Mouse (Mus musculus) lung, postnatal 0 days (tissue): ENCODE measurements at regions not wholly inside any gene's neighbourhood (a gene's known extent, or its start where the extent isn't known, plus 50 kb on each side); places are given as distances from the start of the nearest gene placed in this dataset.
A peak's percentile ranks its signal among the peaks of the same experiment; 100 is the strongest.

ENCODE experiments used
- ATAC-seq: fragments of 200-750 bp; cut with Nextera tagmentation; 2 replicates; pipeline ENCODE4 v1.8.0; 2017; ENCODE audit warnings: moderate library complexity
- DNase-seq: peaks from one replicate; pipeline ENCODE4 v3.0.0-alpha.2; 2016; ENCODE audit warnings: low spot score
- H3K27ac ChIP-seq: fragments of 300-500 bp; sonication (generic); 2 replicates; pipeline ENCODE4 v1.5.1; 2014; ENCODE audit warnings: antibody characterized with exemption, mild to moderate bottlenecking, low read length, mixed read lengths
- H3K27me3 ChIP-seq: fragments of 300-500 bp; sonication (generic); replicated peaks from 2 replicates; pipeline ENCODE4 v1.6.1; 2014; ENCODE audit warnings: low read length, mixed read lengths; ENCODE audit not compliant: insufficient read depth
- H3K36me3 ChIP-seq: fragments of 300-500 bp; sonication (generic); 2 replicates; pipeline ENCODE4 v1.6.1; 2014; ENCODE audit warnings: low read length, mixed read lengths; ENCODE audit not compliant: insufficient read depth
- H3K4me1 ChIP-seq: fragments of 300-500 bp; sonication (generic); 2 replicates; pipeline ENCODE4 v1.6.1; 2014; ENCODE audit warnings: antibody characterized with exemption, low read depth, low read length, mixed read lengths; ENCODE audit not compliant: insufficient read depth
- H3K4me2 ChIP-seq: fragments of 300-500 bp; sonication (generic); replicated peaks from 2 replicates; pipeline ENCODE4 v1.6.1; 2014; ENCODE audit warnings: low read depth, mild to moderate bottlenecking, low read length, moderate library complexity, mixed read lengths
- H3K4me3 ChIP-seq: fragments of 300-500 bp; sonication (generic); 2 replicates; pipeline ENCODE4 v1.5.1; 2014; ENCODE audit warnings: low read depth, low read length
- H3K9ac ChIP-seq: fragments of 300-500 bp; sonication (generic); replicated peaks from 2 replicates; pipeline ENCODE4 v1.6.1; 2014; ENCODE audit warnings: low read depth, mild to moderate bottlenecking
- H3K9me3 ChIP-seq: fragments of 300-500 bp; sonication (generic); 2 replicates; pipeline ENCODE4 v1.6.1; 2016; ENCODE audit warnings: low read length, mixed read lengths
- CTCF ChIP-seq: IDR thresholded peaks from 2 replicates; pipeline ENCODE4 v1.5.1; 2016; ENCODE audit warnings: antibody characterized with exemption, mild to moderate bottlenecking
- EP300 ChIP-seq: IDR thresholded peaks from 2 replicates; pipeline ENCODE4 v1.6.1; 2016; ENCODE audit warnings: antibody characterized with exemption, mild to moderate bottlenecking, control low read depth
- WGBS: fragments of 180-500 bp; shearing (Covaris S2); extraction: QIAGEN DNeasy Blood & Tissue Kit; methylation state at CpG from one replicate; pipeline ENCODE4 v1.1.7; 2014; 5-methylcytosine and 5-hydroxymethylcytosine counted together

GRCm38 (mm10) chr17:62546286-62546685 is 334.8 kb downstream of the Efna5 start:
- Histone ChIP-seq H3K27me3 (no peaks in the 10 kb centered on the region), H3K27ac (no peak overlapping the region), H3K9ac (no peak overlapping the region), H3K9me3 (no peaks in the 10 kb centered on the region), H3K36me3 (no peaks in the 10 kb centered on the region), H3K4me2 (no peak overlapping the region), H3K4me1 (no peaks in the 10 kb centered on the region), H3K4me3 (no peak overlapping the region)
- TF ChIP-seq CTCF (no peak), EP300 (no peak)
- WGBS, result 71% methylated on average over 7 of the region's 7 CpGs
- DNase-seq (no peak), ATAC-seq (no peak)

- H3K4me3 ChIP-seq, result no peak overlapping the region
- ATAC-seq, result no peak
- no peaks in the 10 kb centered on the region for H3K27me3 ChIP-seq
- no peaks in the 10 kb centered on the region for H3K4me1 ChIP-seq
- peak; percentile 29 for DNase-seq
- H3K4me2 ChIP-seq, result no peak overlapping the region
- WGBS, result 44% methylated on average over 9 of the region's 9 CpGs
- no peak overlapping the region for H3K27ac ChIP-seq
- no peaks in the 10 kb centered on the region for H3K9me3 ChIP-seq
- TF ChIP-seq EP300, result no peak
- no peak for TF ChIP-seq CTCF
- H3K36me3 ChIP-seq, result no peaks in the 10 kb centered on the region
- H3K9ac ChIP-seq, result no peak overlapping the region
These were observed 335.8 kb downstream of the Efna5 start for GRCm38 (mm10) chr17:62545330-62545729.

GRCm38 (mm10) chr17:62543056-62543975 is 337.8 kb downstream of the Efna5 start:
- ATAC-seq (no peak), DNase-seq (peak; percentile 49)
- Histone ChIP-seq H3K27me3 (no peaks in the 10 kb centered on the region), H3K4me3 (no peak overlapping the region), H3K9me3 (no peaks in the 10 kb centered on the region), H3K9ac (no peak overlapping the region), H3K4me1 (no peaks in the 10 kb centered on the region), H3K27ac (no peak overlapping the region), H3K4me2 (peak overlapping the region; percentile 25; the same call in 1 of the 2 replicates), H3K36me3 (no peaks in the 10 kb centered on the region)
- TF ChIP-seq CTCF (no peak), EP300 (no peak)
- 60% methylated on average over 18 of the region's 18 CpGs for WGBS

DNA sequence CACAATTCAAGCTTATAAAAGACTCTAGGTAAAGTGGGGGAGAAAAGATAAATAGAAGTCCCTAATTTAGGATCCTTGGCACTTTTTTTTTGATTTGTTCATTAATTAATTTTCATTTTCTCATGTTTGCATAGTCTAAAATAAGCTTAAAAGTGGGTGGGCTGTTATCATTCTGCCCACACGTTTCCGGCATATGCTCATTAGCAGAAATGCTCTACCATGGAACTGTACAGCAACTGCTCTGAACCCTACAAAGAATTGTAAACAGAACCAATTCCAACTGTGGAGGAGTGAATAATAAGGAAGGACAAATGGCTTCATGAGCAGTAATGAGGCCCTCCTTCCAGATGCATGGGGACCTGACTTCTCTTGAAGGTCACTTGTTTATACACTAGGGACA is 351.2 kb downstream of the Efna5 start:
- 84% methylated on average over 2 of the region's 2 CpGs for WGBS
- Histone ChIP-seq H3K4me2 (no peak overlapping the region), H3K36me3 (no peaks in the 10 kb centered on the region), H3K4me3 (no peak overlapping the region), H3K9me3 (no peaks in the 10 kb centered on the region), H3K4me1 (no peaks in the 10 kb centered on the region), H3K27ac (no peak overlapping the region), H3K9ac (no peak overlapping the region), H3K27me3 (no peaks in the 10 kb centered on the region)
- ATAC-seq (no peak), DNase-seq (no peak)
- no peak for TF ChIP-seq CTCF
- TF ChIP-seq EP300, result no peak

- no peak overlapping the region for H3K4me2 ChIP-seq
- H3K36me3 ChIP-seq, result no peaks in the 10 kb centered on the region
- no peaks in the 10 kb centered on the region for H3K4me1 ChIP-seq
- ATAC-seq (no peak), DNase-seq (no peak)
- no peak overlapping the region for H3K4me3 ChIP-seq
- no peak for TF ChIP-seq CTCF
- TF ChIP-seq EP300, result 0 out of 2 replicates have a peak, but pooled peaks have one; percentile 14
- H3K9ac ChIP-seq, result no peak overlapping the region
- 74% methylated on average over 2 of the region's 2 CpGs for WGBS
- no peaks in the 10 kb centered on the region for H3K9me3 ChIP-seq
- H3K27ac ChIP-seq, result no peak overlapping the region
- no peaks in the 10 kb centered on the region for H3K27me3 ChIP-seq
These were observed 353.6 kb downstream of the Efna5 start for GRCm38 (mm10) chr17:62527556-62527955.

- H3K36me3 ChIP-seq, result no peaks in the 10 kb centered on the region
- ATAC-seq (no peak), DNase-seq (no peak)
- no peak overlapping the region for H3K4me3 ChIP-seq
- H3K27ac ChIP-seq, result no peak overlapping the region
- 58% methylated on average over 3 of the region's 3 CpGs for WGBS
- no peaks in the 10 kb centered on the region for H3K4me1 ChIP-seq
- H3K4me2 ChIP-seq, result no peak overlapping the region
- no peak overlapping the region for H3K9ac ChIP-seq
- no peaks in the 10 kb centered on the region for H3K9me3 ChIP-seq
- H3K27me3 ChIP-seq, result no peaks in the 10 kb centered on the region
- TF ChIP-seq CTCF, result no peak
- TF ChIP-seq EP300, result no peak
These were observed 367.5 kb downstream of the Efna5 start for GRCm38 (mm10) chr17:62513635-62514034.
